Mouse (Mus musculus) kidney, embryonic 14.5 days (tissue): ENCODE results near the gene Dnal1. TPM values are rescaled to one million over a fixed set of nuclear protein-coding genes. Genes with fewer than 3 reads are reported as not detected.
A peak's percentile ranks its signal among the peaks of the same experiment; 100 is the strongest.

Experiments
- ATAC-seq: fragments of 200-750 bp; cut with Nextera tagmentation; 2 replicates; pipeline ENCODE4 v1.8.0; 2017; ENCODE audit warnings: moderate number of reproducible peaks, mild to moderate bottlenecking, moderate TSS enrichment, moderate library complexity; ENCODE audit not compliant: low FRiP score, low TSS enrichment
- H3K27ac ChIP-seq: fragments of 300-500 bp; sonication (generic); 2 replicates; pipeline ENCODE4 v1.5.1; 2014; ENCODE audit warnings: low read depth, mild to moderate bottlenecking, low read length, moderate library complexity, mixed read lengths
- H3K27me3 ChIP-seq: fragments of 300-500 bp; sonication (generic); 2 replicates; pipeline ENCODE4 v1.6.1; 2014; ENCODE audit warnings: mild to moderate bottlenecking, low read length; ENCODE audit not compliant: control insufficient read depth, insufficient read depth
- H3K36me3 ChIP-seq: fragments of 300-500 bp; sonication (generic); 2 replicates; pipeline ENCODE4 v1.6.1; 2014; ENCODE audit warnings: low read length, mixed read lengths; ENCODE audit not compliant: control insufficient read depth, insufficient read depth
- H3K4me1 ChIP-seq: fragments of 300-500 bp; sonication (generic); 2 replicates; pipeline ENCODE4 v1.6.1; 2014; ENCODE audit warnings: low read length, mixed read lengths; ENCODE audit not compliant: control insufficient read depth, insufficient read depth
- H3K4me2 ChIP-seq: fragments of 300-500 bp; sonication (generic); replicated peaks from 2 replicates; pipeline ENCODE4 v1.6.1; 2014; ENCODE audit warnings: low read depth, mild to moderate bottlenecking, low read length
- H3K4me3 ChIP-seq: fragments of 300-500 bp; sonication (generic); 2 replicates; pipeline ENCODE4 v1.5.1; 2014; ENCODE audit warnings: mild to moderate bottlenecking, low read length
- H3K9ac ChIP-seq: fragments of 300-500 bp; sonication (generic); 2 replicates; pipeline ENCODE4 v1.6.1; 2014; ENCODE audit warnings: low read depth, mild to moderate bottlenecking, low read length, moderate library complexity
- H3K9me3 ChIP-seq: fragments of 300-500 bp; sonication (generic); 2 replicates; pipeline ENCODE4 v1.6.1; 2016; ENCODE audit warnings: low read length; ENCODE audit not compliant: control insufficient read depth
- WGBS: fragments of 180-500 bp; shearing (Covaris S2); extraction: QIAGEN DNeasy Blood & Tissue Kit; methylation state at CpG from one replicate; pipeline ENCODE4 v1.1.7; 2014; 5-methylcytosine and 5-hydroxymethylcytosine counted together
- polyA plus RNA-seq: library from polyadenylated mRNA; unstranded; fragments of >200 nt; fragmentation: Nextera tagmentation; extraction: Ambion mirVana; gene quantifications from 2 replicates; pipeline ENCODE4 v1.2.1, GENCODE M21; 2014

Gene Dnal1
- polyA plus RNA-seq, 1 experiment from 2014 or later = 5.1 TPM

DNA sequence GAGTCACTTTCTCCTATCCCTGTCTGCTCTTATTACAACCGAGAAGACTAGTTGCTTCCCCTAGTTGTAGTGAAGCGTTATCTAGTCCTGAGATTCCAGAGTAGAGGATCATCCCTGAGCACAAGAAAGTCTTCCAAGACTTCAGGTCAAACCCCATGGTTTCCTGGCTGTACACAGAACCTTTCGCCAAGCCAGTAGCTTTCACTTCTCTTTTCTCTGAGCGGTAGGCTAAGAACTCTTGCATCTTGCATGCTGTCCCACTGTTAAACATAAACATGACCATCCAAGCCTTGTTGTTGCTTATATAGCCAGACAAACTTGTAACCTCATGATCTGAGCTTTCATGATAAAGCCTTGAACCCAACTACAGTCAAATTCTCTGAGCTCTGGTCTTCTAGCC, 3.4 kb upstream of the Dnal1 start:
- Histone ChIP-seq H3K9me3 (no peaks in the 10 kb centered on the region), H3K4me3 (no peak overlapping the region), H3K4me1 (peaks cover 8% of the 10 kb centered on the region; the same call in 1 of the 2 replicates), H3K4me2 (no peak overlapping the region), H3K9ac (no peak overlapping the region), H3K27ac (no peak overlapping the region), H3K27me3 (no peaks in the 10 kb centered on the region), H3K36me3 (no peaks in the 10 kb centered on the region)
- WGBS = 93% methylated on average over 4 of the region's 4 CpGs
- ATAC-seq = no peak

DNA sequence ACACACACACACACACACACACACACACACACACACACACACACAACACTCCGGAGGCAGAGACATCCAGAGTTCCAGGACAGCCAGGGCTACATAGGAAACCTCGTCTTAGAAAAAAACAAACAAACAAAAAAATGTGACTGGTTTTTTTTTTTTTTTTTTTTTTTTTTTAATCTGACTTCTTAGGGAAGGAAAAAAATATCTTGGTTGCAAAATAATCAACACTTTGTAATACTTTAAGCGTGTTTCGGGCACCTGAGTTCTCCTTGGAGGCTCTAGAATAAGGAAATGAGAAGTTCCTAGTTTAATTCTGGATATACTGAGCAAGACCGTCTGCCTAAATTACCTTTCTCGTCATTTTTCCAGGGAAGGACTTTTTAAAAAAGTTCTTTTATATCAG, 490 bp upstream of the Dnal1 start:
- ATAC-seq = no peak
- peaks cover 8% of the 10 kb centered on the region; the same call in 1 of the 2 replicates for H3K4me1 ChIP-seq

DNA sequence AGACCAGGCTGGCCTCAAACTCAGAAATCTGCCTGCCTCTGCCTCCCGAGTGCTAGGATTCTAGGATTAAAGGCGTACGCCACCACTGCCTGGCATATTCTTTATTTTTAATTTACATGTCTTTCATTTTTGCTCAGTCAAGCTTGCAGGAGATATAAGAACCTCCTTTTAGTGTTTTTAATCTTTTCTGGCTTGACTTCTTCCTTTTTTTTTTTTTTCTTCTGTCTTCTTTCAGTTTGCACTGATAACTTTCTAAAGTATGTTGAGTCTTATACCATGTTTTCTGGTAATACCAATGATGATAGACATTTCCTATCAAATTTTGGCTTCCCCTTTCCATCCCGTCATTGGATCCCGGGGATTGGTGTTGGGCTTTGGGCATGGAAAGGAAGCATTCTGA, 5.4 kb downstream of the Dnal1 start:
- ATAC-seq = no peak
- Histone ChIP-seq H3K27me3 (no peaks in the 10 kb centered on the region), H3K4me3 (no peak overlapping the region), H3K9me3 (no peaks in the 10 kb centered on the region), H3K9ac (no peak overlapping the region), H3K4me1 (peaks cover 8% of the 10 kb centered on the region; the same call in 1 of the 2 replicates), H3K36me3 (no peaks in the 10 kb centered on the region), H3K4me2 (no peak overlapping the region), H3K27ac (no peak overlapping the region)
- WGBS = 95% methylated on average over 5 of the region's 5 CpGs

More for the DNA sequence above, 490 bp upstream of the Dnal1 start:
- Histone ChIP-seq H3K27me3 (no peaks in the 10 kb centered on the region), H3K4me2 (peak overlapping the region; percentile 61), H3K9me3 (no peaks in the 10 kb centered on the region), H3K27ac (no peak overlapping the region), H3K9ac (no peak overlapping the region), H3K4me3 (peak overlapping the region; percentile 72), H3K36me3 (no peaks in the 10 kb centered on the region)
- WGBS = 51% methylated on average over 6 of the region's 6 CpGs

DNA sequence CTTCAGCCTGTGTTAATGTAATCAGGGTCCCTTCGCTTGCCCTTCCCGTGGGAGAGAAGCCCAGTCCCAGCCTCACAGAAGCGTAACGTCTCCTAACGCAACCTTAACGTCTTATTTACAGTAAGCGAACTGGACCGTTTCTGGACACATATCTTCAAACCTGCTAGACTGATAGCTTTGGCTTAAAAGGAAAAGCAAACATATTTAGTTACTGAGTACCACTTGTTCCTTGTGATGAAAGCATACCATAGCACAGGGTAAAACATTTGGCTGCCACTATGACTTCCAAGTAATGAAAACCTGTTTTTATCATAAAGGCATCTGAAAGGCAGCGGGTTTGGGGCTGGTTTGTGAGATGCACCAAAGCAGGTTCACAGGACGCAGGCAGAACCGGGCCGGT, 11.7 kb downstream of the Dnal1 start:
- no peaks in the 10 kb centered on the region for H3K4me1 ChIP-seq
- H3K4me3 ChIP-seq = no peak overlapping the region
- H3K9me3 ChIP-seq = no peaks in the 10 kb centered on the region
- no peak overlapping the region for H3K9ac ChIP-seq
- ATAC-seq = no peak
- no peaks in the 10 kb centered on the region for H3K27me3 ChIP-seq
- no peak overlapping the region for H3K27ac ChIP-seq
- 69% methylated on average over 12 of the region's 12 CpGs for WGBS
- no peak overlapping the region for H3K4me2 ChIP-seq
- H3K36me3 ChIP-seq = peaks cover 11% of the 10 kb centered on the region

DNA sequence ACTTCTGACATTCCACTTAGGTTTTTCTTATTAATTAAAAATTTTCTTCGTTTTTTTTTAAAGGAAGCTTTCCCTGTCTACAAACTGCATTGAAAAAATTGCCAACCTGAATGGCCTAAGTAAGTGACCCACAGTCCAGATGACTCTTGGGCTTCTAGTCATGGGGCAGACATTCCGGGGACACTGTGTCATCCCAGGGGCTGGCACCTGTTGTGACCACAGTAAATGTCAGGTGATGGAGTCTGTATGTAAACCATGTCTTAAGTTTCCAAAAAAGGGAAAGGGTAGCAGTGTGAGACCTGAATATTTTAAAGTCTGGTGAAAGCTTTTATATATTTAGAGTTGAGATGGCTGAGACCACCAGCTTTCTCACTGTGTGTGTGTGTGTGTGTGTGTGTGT, 12.7 kb downstream of the Dnal1 start:
- Histone ChIP-seq H3K36me3 (peaks cover 11% of the 10 kb centered on the region), H3K27me3 (no peaks in the 10 kb centered on the region), H3K27ac (no peak overlapping the region), H3K9me3 (no peaks in the 10 kb centered on the region), H3K4me3 (no peak overlapping the region), H3K9ac (no peak overlapping the region), H3K4me1 (no peaks in the 10 kb centered on the region), H3K4me2 (no peak overlapping the region)
- 85% methylated on average over 2 of the region's 2 CpGs for WGBS
- ATAC-seq = no peak

DNA sequence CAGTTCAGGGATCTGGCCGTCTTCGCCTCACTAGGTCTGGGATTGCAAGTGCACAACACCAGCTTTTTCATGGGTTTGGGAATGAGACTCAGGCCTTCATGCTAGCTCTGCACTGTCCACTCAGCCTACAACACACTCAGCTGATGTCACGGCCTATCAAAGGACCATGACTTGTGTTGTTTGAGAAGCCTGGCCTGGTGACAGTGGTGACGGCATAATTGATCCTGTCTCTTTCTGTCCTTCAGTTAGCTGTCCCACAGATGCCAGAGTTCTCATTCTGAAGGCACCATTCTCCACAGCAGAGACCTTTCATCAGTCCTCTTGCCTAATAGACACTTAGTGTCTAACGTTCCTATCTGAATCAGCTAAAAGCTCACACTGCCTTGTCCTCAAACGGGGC, 14.4 kb downstream of the Dnal1 start:
- H3K27me3 ChIP-seq = no peaks in the 10 kb centered on the region
- H3K9ac ChIP-seq = no peak overlapping the region
- peaks cover 11% of the 10 kb centered on the region for H3K36me3 ChIP-seq
- H3K4me2 ChIP-seq = no peak overlapping the region
- H3K27ac ChIP-seq = no peak overlapping the region
- no peaks in the 10 kb centered on the region for H3K4me1 ChIP-seq
- 88% methylated on average over 6 of the region's 6 CpGs for WGBS
- H3K9me3 ChIP-seq = no peaks in the 10 kb centered on the region
- ATAC-seq = no peak
- H3K4me3 ChIP-seq = no peak overlapping the region

DNA sequence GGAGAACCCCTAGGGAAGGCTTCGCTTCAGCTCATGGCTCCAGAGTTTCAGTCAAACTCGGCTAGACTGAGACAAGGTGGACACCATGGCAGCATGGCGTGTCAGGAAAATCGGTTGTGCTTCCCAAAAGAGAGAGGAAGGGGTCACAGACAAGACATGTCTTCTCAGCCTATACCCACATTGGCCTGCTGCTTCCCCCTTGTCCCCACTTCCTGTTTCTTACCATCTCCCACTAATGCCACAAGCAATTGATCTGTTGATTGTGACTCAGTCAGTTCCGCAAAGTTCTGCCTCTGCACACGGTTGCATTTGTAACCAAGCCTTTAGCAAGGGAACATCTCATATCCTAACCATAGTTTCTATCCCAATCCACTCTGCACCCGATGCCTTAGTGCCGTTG, 15.8 kb downstream of the Dnal1 start:
- no peak overlapping the region for H3K9ac ChIP-seq
- no peak overlapping the region for H3K4me3 ChIP-seq
- H3K27me3 ChIP-seq = no peaks in the 10 kb centered on the region
- no peak for ATAC-seq
- 91% methylated on average over 8 of the region's 8 CpGs for WGBS
- peaks cover 11% of the 10 kb centered on the region for H3K36me3 ChIP-seq
- no peak overlapping the region for H3K4me2 ChIP-seq
- H3K27ac ChIP-seq = no peak overlapping the region
- no peaks in the 10 kb centered on the region for H3K4me1 ChIP-seq
- no peaks in the 10 kb centered on the region for H3K9me3 ChIP-seq

DNA sequence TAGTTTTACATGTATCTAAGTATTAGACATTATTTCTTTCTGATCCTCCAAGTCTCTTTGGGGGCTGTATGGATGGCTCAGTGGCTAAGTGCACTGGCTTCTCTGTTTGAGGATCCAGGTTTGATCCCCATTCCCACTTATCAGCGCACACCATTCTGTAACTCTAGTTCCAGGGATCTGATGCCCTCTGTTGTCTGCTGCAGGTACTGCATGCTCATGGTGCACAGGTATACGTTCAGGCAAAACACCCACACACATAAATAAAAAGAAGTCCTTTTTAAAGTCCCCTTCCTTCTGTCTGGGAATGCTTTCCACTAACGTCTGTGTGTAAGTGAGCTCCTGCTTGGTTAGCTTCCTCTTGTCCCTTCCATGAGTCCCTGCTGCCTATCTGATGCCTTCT, 18.1 kb downstream of the Dnal1 start:
- peaks cover 22% of the 10 kb centered on the region for H3K36me3 ChIP-seq

DNA sequence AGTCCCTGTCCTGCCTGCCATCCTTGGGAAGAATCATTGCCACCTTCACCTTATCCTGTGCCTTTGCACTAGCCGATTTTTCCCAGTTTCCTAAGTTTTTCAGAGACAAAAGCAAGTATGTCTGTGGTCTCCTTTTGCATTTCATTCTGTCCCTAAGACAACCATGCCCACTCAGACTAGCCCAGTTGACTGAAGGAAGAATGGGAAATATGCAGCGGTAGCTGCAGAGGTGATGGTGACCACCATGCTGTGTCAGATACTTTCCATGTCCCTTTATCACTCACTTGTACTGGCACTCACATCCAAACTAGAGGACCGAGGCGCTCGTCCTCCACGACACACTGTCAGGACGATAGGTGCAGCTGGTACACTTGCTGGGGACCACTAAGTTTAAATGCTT, 23.0 kb downstream of the Dnal1 start:
- Histone ChIP-seq H3K9ac (no peak overlapping the region), H3K9me3 (no peaks in the 10 kb centered on the region), H3K4me3 (no peak overlapping the region), H3K27ac (no peak overlapping the region), H3K4me1 (no peaks in the 10 kb centered on the region; the same call in 1 of the 2 replicates), H3K36me3 (peaks cover 17% of the 10 kb centered on the region), H3K27me3 (no peaks in the 10 kb centered on the region), H3K4me2 (no peak overlapping the region)
- ATAC-seq = no peak
- 94% methylated on average over 7 of the region's 7 CpGs for WGBS

More for the DNA sequence above, 18.1 kb downstream of the Dnal1 start:
- H3K4me3 ChIP-seq = no peak overlapping the region
- no peak overlapping the region for H3K27ac ChIP-seq
- ATAC-seq = no peak
- H3K9ac ChIP-seq = no peak overlapping the region
- 63% methylated on average over 3 of the region's 3 CpGs for WGBS
- no peaks in the 10 kb centered on the region for H3K9me3 ChIP-seq
- no peaks in the 10 kb centered on the region for H3K4me1 ChIP-seq
- H3K4me2 ChIP-seq = no peak overlapping the region
- H3K27me3 ChIP-seq = no peaks in the 10 kb centered on the region
